Mouse (Mus musculus): ENCODE measurements at regions not wholly inside any gene's neighbourhood (a gene's known extent, or its start where the extent isn't known, plus 50 kb on each side); places are given as distances from the start of the nearest gene placed in this dataset.

- Histone ChIP-seq H3K4me2 (no peak overlapping the region), H3K4me1 (no peaks in the 10 kb centered on the region), H3K36me3 (no peaks in the 10 kb centered on the region), H3K9ac (no peak overlapping the region), H3K9me3 (no peaks in the 10 kb centered on the region), H3K4me3 (no peak overlapping the region), H3K27me3 (no peaks in the 10 kb centered on the region), H3K27ac (no peak overlapping the region)
- no peak for ATAC-seq (ENCODE audit: insufficient number of reproducible peaks, low FRiP score, low TSS enrichment, low read depth)
- 76% methylated on average over 8 of the region's 8 CpGs for WGBS
Observed at GRCm38 (mm10) chr2:57424879-57425278, 187.4 kb downstream of the Gpd2 start.

- no peak for ATAC-seq (ENCODE audit: insufficient number of reproducible peaks, low FRiP score, low TSS enrichment, low read depth)
- Histone ChIP-seq H3K9ac (no peak overlapping the region), H3K36me3 (no peaks in the 10 kb centered on the region), H3K27ac (no peak overlapping the region), H3K4me1 (no peaks in the 10 kb centered on the region), H3K4me3 (no peak overlapping the region), H3K27me3 (no peaks in the 10 kb centered on the region), H3K9me3 (no peaks in the 10 kb centered on the region), H3K4me2 (no peak overlapping the region)
- 88% methylated on average over 5 of the region's 5 CpGs for WGBS
Observed at GRCm38 (mm10) chr2:57425439-57425838, 188.0 kb downstream of the Gpd2 start.

GRCm38 (mm10) chr2:57450996-57451770 is 213.7 kb downstream of the Gpd2 start:
- H3K4me3 ChIP-seq: no peak overlapping the region
- 91% methylated on average over 6 of the region's 6 CpGs for WGBS
- H3K9me3 ChIP-seq: no peaks in the 10 kb centered on the region
- H3K36me3 ChIP-seq: no peaks in the 10 kb centered on the region
- no peak overlapping the region for H3K27ac ChIP-seq
- no peaks in the 10 kb centered on the region for H3K27me3 ChIP-seq
- H3K4me1 ChIP-seq: no peaks in the 10 kb centered on the region
- no peak overlapping the region for H3K4me2 ChIP-seq
- ATAC-seq (ENCODE audit: insufficient number of reproducible peaks, low FRiP score, low TSS enrichment, low read depth): no peak
- no peak overlapping the region for H3K9ac ChIP-seq

- Histone ChIP-seq H3K4me2 (no peak overlapping the region), H3K9ac (no peak overlapping the region), H3K27me3 (no peaks in the 10 kb centered on the region), H3K9me3 (no peaks in the 10 kb centered on the region), H3K4me3 (no peak overlapping the region), H3K36me3 (no peaks in the 10 kb centered on the region), H3K4me1 (no peaks in the 10 kb centered on the region), H3K27ac (no peak overlapping the region)
- ATAC-seq (ENCODE audit: insufficient number of reproducible peaks, low FRiP score, low TSS enrichment, low read depth): no peak
- WGBS: 78% methylated on average over 5 of the region's 5 CpGs
Observed at GRCm38 (mm10) chr2:57453896-57454679, 216.7 kb downstream of the Gpd2 start.

GRCm38 (mm10) chr2:57459901-57460300 is 222.5 kb downstream of the Gpd2 start:
- no peak overlapping the region for H3K4me2 ChIP-seq
- H3K9ac ChIP-seq: no peak overlapping the region
- no peaks in the 10 kb centered on the region for H3K9me3 ChIP-seq
- ATAC-seq (ENCODE audit: insufficient number of reproducible peaks, low FRiP score, low TSS enrichment, low read depth): no peak
- H3K27me3 ChIP-seq: no peaks in the 10 kb centered on the region
- no peaks in the 10 kb centered on the region for H3K36me3 ChIP-seq
- H3K4me1 ChIP-seq: no peaks in the 10 kb centered on the region
- H3K4me3 ChIP-seq: no peak overlapping the region
- H3K27ac ChIP-seq: no peak overlapping the region
- 79% methylated on average over 2 of the region's 2 CpGs for WGBS

GRCm38 (mm10) chr2:57473873-57474272 is 236.4 kb downstream of the Gpd2 start:
- Histone ChIP-seq H3K4me3 (no peak overlapping the region), H3K4me2 (no peak overlapping the region), H3K36me3 (no peaks in the 10 kb centered on the region), H3K9ac (no peak overlapping the region), H3K4me1 (no peaks in the 10 kb centered on the region), H3K27me3 (no peaks in the 10 kb centered on the region), H3K9me3 (no peaks in the 10 kb centered on the region), H3K27ac (no peak overlapping the region)
- WGBS: 80% methylated on average over 3 of the region's 3 CpGs
- ATAC-seq (ENCODE audit: insufficient number of reproducible peaks, low FRiP score, low TSS enrichment, low read depth): no peak

- Histone ChIP-seq H3K27ac (no peak overlapping the region), H3K4me3 (no peak overlapping the region), H3K4me1 (no peaks in the 10 kb centered on the region), H3K27me3 (no peaks in the 10 kb centered on the region), H3K9me3 (no peaks in the 10 kb centered on the region), H3K36me3 (no peaks in the 10 kb centered on the region), H3K4me2 (no peak overlapping the region), H3K9ac (no peak overlapping the region)
- no peak for ATAC-seq (ENCODE audit: insufficient number of reproducible peaks, low FRiP score, low TSS enrichment, low read depth)
- WGBS: 72% methylated on average over 4 of the region's 4 CpGs
Observed at GRCm38 (mm10) chr2:57492116-57492515, 254.7 kb downstream of the Gpd2 start.

GRCm38 (mm10) chr2:57492914-57493621 is 255.6 kb downstream of the Gpd2 start:
- Histone ChIP-seq H3K9me3 (no peaks in the 10 kb centered on the region), H3K4me1 (no peaks in the 10 kb centered on the region), H3K36me3 (no peaks in the 10 kb centered on the region), H3K4me3 (no peak overlapping the region), H3K9ac (no peak overlapping the region), H3K27ac (no peak overlapping the region), H3K4me2 (no peak overlapping the region), H3K27me3 (no peaks in the 10 kb centered on the region)
- no peak for ATAC-seq (ENCODE audit: insufficient number of reproducible peaks, low FRiP score, low TSS enrichment, low read depth)
- 68% methylated on average over 6 of the region's 6 CpGs for WGBS

GRCm38 (mm10) chr2:57496315-57496954 is 259.0 kb downstream of the Gpd2 start:
- Histone ChIP-seq H3K36me3 (no peaks in the 10 kb centered on the region), H3K9me3 (no peaks in the 10 kb centered on the region), H3K27me3 (no peaks in the 10 kb centered on the region), H3K4me3 (no peak overlapping the region), H3K4me2 (no peak overlapping the region), H3K9ac (no peak overlapping the region), H3K4me1 (no peaks in the 10 kb centered on the region), H3K27ac (no peak overlapping the region)
- no peak for ATAC-seq (ENCODE audit: insufficient number of reproducible peaks, low FRiP score, low TSS enrichment, low read depth)
- WGBS: 53% methylated on average over 2 of the region's 2 CpGs

GRCm38 (mm10) chr2:57497933-57498332 is 260.5 kb downstream of the Gpd2 start:
- no peaks in the 10 kb centered on the region for H3K36me3 ChIP-seq
- H3K4me1 ChIP-seq: no peaks in the 10 kb centered on the region
- H3K4me3 ChIP-seq: no peak overlapping the region
- no peak overlapping the region for H3K27ac ChIP-seq
- WGBS: 49% methylated on average over 1 of the region's 1 CpGs
- no peaks in the 10 kb centered on the region for H3K9me3 ChIP-seq
- H3K9ac ChIP-seq: no peak overlapping the region
- no peak overlapping the region for H3K4me2 ChIP-seq
- H3K27me3 ChIP-seq: no peaks in the 10 kb centered on the region
- no peak for ATAC-seq (ENCODE audit: insufficient number of reproducible peaks, low FRiP score, low TSS enrichment, low read depth)

GRCm38 (mm10) chr2:57504678-57505077 is 267.2 kb downstream of the Gpd2 start:
- Histone ChIP-seq H3K4me3 (no peak overlapping the region), H3K9me3 (no peaks in the 10 kb centered on the region), H3K4me1 (no peaks in the 10 kb centered on the region), H3K9ac (no peak overlapping the region), H3K36me3 (no peaks in the 10 kb centered on the region), H3K27me3 (no peaks in the 10 kb centered on the region), H3K4me2 (no peak overlapping the region), H3K27ac (no peak overlapping the region)
- no peak for ATAC-seq (ENCODE audit: insufficient number of reproducible peaks, low FRiP score, low TSS enrichment, low read depth)
- WGBS: 52% methylated on average over 2 of the region's 2 CpGs
